Mouse (Mus musculus) C2C12 (cell line): ENCODE measurements around the gene Rilp. TPM values are rescaled to one million over a fixed set of nuclear protein-coding genes. Genes with fewer than 3 reads are reported as not detected.

Experiments used
- H3K27me3 ChIP-seq: one replicate; pipeline ENCODE4 v1.6.1; 2011; ENCODE audit not compliant: control insufficient read depth, insufficient read depth, insufficient read length
- H3K36me3 ChIP-seq: one replicate; pipeline ENCODE4 v1.6.1; 2011; ENCODE audit not compliant: control insufficient read depth, insufficient read depth
- H3K4me3 ChIP-seq: one replicate; pipeline ENCODE4 v1.5.1; 2011; ENCODE audit warnings: mild to moderate bottlenecking, control low read depth; ENCODE audit not compliant: poor library complexity, insufficient read depth, severe bottlenecking
- H3K79me2 ChIP-seq: one replicate; pipeline ENCODE4 v1.6.1; 2011; ENCODE audit not compliant: control insufficient read depth, insufficient read depth
- H3K79me3 ChIP-seq: one replicate; pipeline ENCODE4 v1.6.1; 2011; ENCODE audit warnings: low read depth, control low read depth
- H3ac ChIP-seq: one replicate; pipeline ENCODE3; 2011; ENCODE audit warnings: low read depth; ENCODE audit not compliant: control insufficient read depth, insufficient read length
- CEBPB ChIP-seq: IDR thresholded peaks from one replicate; pipeline ENCODE4 v1.6.1; 2011; ENCODE audit warnings: low read depth, mild to moderate bottlenecking, control low read depth, moderate library complexity
- CTCF ChIP-seq: IDR thresholded peaks from one replicate; pipeline ENCODE4 v1.5.1; 2011; ENCODE audit not compliant: control insufficient read depth, insufficient read depth, insufficient read length
- FOSL1 ChIP-seq: IDR thresholded peaks from one replicate; pipeline ENCODE4 v1.8.0; 2011; ENCODE audit warnings: mild to moderate bottlenecking, low read length; ENCODE audit not compliant: poor library complexity, insufficient read depth, severe bottlenecking
- MAX ChIP-seq: IDR thresholded peaks from one replicate; pipeline ENCODE4 v1.6.1; 2011; ENCODE audit warnings: mild to moderate bottlenecking, control low read depth
- MYOD1 ChIP-seq: IDR thresholded peaks from one replicate; pipeline ENCODE4 v1.6.1; 2011; ENCODE audit warnings: low read depth; ENCODE audit not compliant: control insufficient read depth, insufficient read length
- MYOG ChIP-seq: IDR thresholded peaks from one replicate; pipeline ENCODE4 v1.6.1; 2011; ENCODE audit not compliant: control insufficient read depth, insufficient read length; ENCODE audit errors: extremely low read depth
- USF1 ChIP-seq: IDR thresholded peaks from one replicate; pipeline ENCODE4 v1.6.1; 2011; ENCODE audit warnings: low read depth, mild to moderate bottlenecking, control low read depth, moderate library complexity
- long read RNA-seq, 2 experiments: library from polyadenylated mRNA; unstranded; transcript quantifications; one replicate each; pipeline ENCODE4 v2.0.0; 2019 to 2020
- polyA plus RNA-seq: library from polyadenylated mRNA; unstranded; fragments of >200 nt; fragmentation: generic; extraction: Trizol; gene quantifications from one replicate; pipeline ENCODE4 v1.2.1, GENCODE M21; 2012; ENCODE audit warnings: missing spikeins

Rilp gene
- 3.2 TPM for polyA plus RNA-seq
- long read RNA-seq, experiment 1, partial matches to known transcripts = 5 of 7 reads
- long read RNA-seq, experiment 1, other reads (novel, unspliced or antisense) = 1 of 7 reads
- long read RNA-seq, experiment 2, partial matches to known transcripts = 2 of 5 reads
- long read RNA-seq, experiment 2, other reads (novel, unspliced or antisense) = 1 of 5 reads

- peak; percentile 37 for TF ChIP-seq CTCF
- TF ChIP-seq MAX = no peak
- H3K4me3 ChIP-seq = no peak within 1 kb of the TSS
- H3K79me2 ChIP-seq = no peaks in the 10 kb centered on the region
- H3K36me3 ChIP-seq = peaks cover 58% of the 10 kb centered on the region
- peak within 1 kb of the TSS; percentile 13 for H3ac ChIP-seq
- H3K27me3 ChIP-seq = no peaks in the 10 kb centered on the region
- no peaks in the 10 kb centered on the region for H3K79me3 ChIP-seq
Measured at GRCm38 (mm10) chr11:75509741-75510626, at the start of gene Rilp. Rilp (plus strand) TSS chr11:75510094.

GRCm38 (mm10) chr11:75460103-75460843 lies 49.6 kb upstream of the Rilp start:
- H3K79me2 ChIP-seq = peaks cover 37% of the 10 kb centered on the region
- no peak for TF ChIP-seq CEBPB
- no peak for TF ChIP-seq FOSL1
- TF ChIP-seq MYOD1 = peak; percentile 87
- no peak for TF ChIP-seq MYOG
- no peak for TF ChIP-seq USF1
- TF ChIP-seq MAX = peak; percentile 10
- TF ChIP-seq CTCF = no peak
- peaks cover 21% of the 10 kb centered on the region for H3K36me3 ChIP-seq
- peak overlapping the region; percentile 82 for H3ac ChIP-seq
- H3K4me3 ChIP-seq = peak overlapping the region; percentile 69
- peaks cover 25% of the 10 kb centered on the region for H3K79me3 ChIP-seq
- no peaks in the 10 kb centered on the region for H3K27me3 ChIP-seq

- Histone ChIP-seq H3K27me3 (no peaks in the 10 kb centered on the region), H3K79me2 (peaks cover 39% of the 10 kb centered on the region), H3K4me3 (peak within 1 kb of the TSS; percentile 99), H3ac (peak within 1 kb of the TSS; percentile 82), H3K79me3 (peaks cover 29% of the 10 kb centered on the region), H3K36me3 (peaks cover 30% of the 10 kb centered on the region)
- TF ChIP-seq MAX = peak; percentile 14
- peak; percentile 88 for TF ChIP-seq USF1
- no peak for TF ChIP-seq MYOG
Measured at GRCm38 (mm10) chr11:75460844-75461742, 48.8 kb upstream of the Rilp start, which contains the start of gene Tlcd2. Tlcd2 (plus strand) TSS chr11:75461715.

- Histone ChIP-seq H3K4me3 (peak overlapping the region; percentile 99), H3ac (peak overlapping the region; percentile 74), H3K36me3 (peaks cover 37% of the 10 kb centered on the region), H3K79me3 (peaks cover 29% of the 10 kb centered on the region), H3K27me3 (no peaks in the 10 kb centered on the region), H3K79me2 (peaks cover 39% of the 10 kb centered on the region)
- TF ChIP-seq MYOD1 (no peak), CEBPB (no peak)
Measured at GRCm38 (mm10) chr11:75461743-75462252, 48.1 kb upstream of the Rilp start.

GRCm38 (mm10) chr11:75462253-75462783 lies 47.6 kb upstream of the Rilp start:
- Histone ChIP-seq H3K36me3 (peaks cover 37% of the 10 kb centered on the region), H3K79me3 (peaks cover 29% of the 10 kb centered on the region), H3K27me3 (no peaks in the 10 kb centered on the region), H3K4me3 (peak overlapping the region; percentile 99), H3K79me2 (peaks cover 39% of the 10 kb centered on the region), H3ac (peak overlapping the region; percentile 74)
- no peak for TF ChIP-seq MYOD1
- no peak for TF ChIP-seq USF1
- TF ChIP-seq MYOG = no peak
- TF ChIP-seq MAX = no peak
- no peak for TF ChIP-seq CEBPB
- TF ChIP-seq FOSL1 = no peak
- no peak for TF ChIP-seq CTCF
